Mouse (Mus musculus) ZHBTc4 (cell line): ENCODE results near the gene Btnl10.
"Not testable (repeated sequence)": the region's sequence is repeated elsewhere in the genome, so short reads cannot be mapped to it uniquely, and the experiment has no call there.

Source experiments
- DNase-seq: peaks from one replicate; pipeline ENCODE4 v3.0.0-alpha.2; 2011; ENCODE audit warnings: low read depth, low spot score

Gene Btnl10

GRCm38 (mm10) chr11:58930254-58930653 is 12.5 kb downstream of the Btnl10 start:
- DNase-seq: no peak

GRCm38 (mm10) chr11:58931576-58931975 is 13.9 kb downstream of the Btnl10 start:
- DNase-seq: no peak

GRCm38 (mm10) chr11:58937909-58938308 is 20.2 kb downstream of the Btnl10 start:
- DNase-seq: peak; percentile 52

- DNase-seq: peak; percentile 97
These were observed 20.8 kb downstream of the Btnl10 start, which contains the start of gene Rnf187 for GRCm38 (mm10) chr11:58938322-58939087. Rnf187 (minus strand) TSS chr11:58938916.

- DNase-seq: peak; percentile 9
These were observed 21.4 kb downstream of the Btnl10 start for GRCm38 (mm10) chr11:58939088-58939439.

- DNase-seq: no peak
These were observed 26.4 kb downstream of the Btnl10 start for GRCm38 (mm10) chr11:58944136-58944535.

- DNase-seq: no peak
These were observed 29.6 kb downstream of the Btnl10 start for GRCm38 (mm10) chr11:58947306-58947705.

GRCm38 (mm10) chr11:58947798-58948528 is 30.3 kb downstream of the Btnl10 start:
- no peak for DNase-seq

- peak; percentile 88 for DNase-seq
These were observed 31.1 kb downstream of the Btnl10 start, which contains the start of gene Hist3h2ba for GRCm38 (mm10) chr11:58948542-58949479. Hist3h2ba (plus strand) TSS chr11:58948920.

- DNase-seq: peak; percentile 41
These were observed 32.0 kb downstream of the Btnl10 start for GRCm38 (mm10) chr11:58949480-58950431.

- no peak for DNase-seq
These were observed 33.5 kb downstream of the Btnl10 start for GRCm38 (mm10) chr11:58951210-58951609.

GRCm38 (mm10) chr11:58953351-58954169 is 35.9 kb downstream of the Btnl10 start:
- DNase-seq: no peak

GRCm38 (mm10) chr11:58954170-58954419 is 36.4 kb downstream of the Btnl10 start:
- DNase-seq: not testable (repeated sequence)

- DNase-seq: peak; percentile 95
These were observed 36.9 kb downstream of the Btnl10 start, which contains the start of the genes Hist3h2a and Trim17 for GRCm38 (mm10) chr11:58954420-58955142. Hist3h2a (plus strand) TSS chr11:58954685. Trim17 (plus strand) TSS chr11:58954685.

- no peak for DNase-seq
These were observed 37.6 kb downstream of the Btnl10 start for GRCm38 (mm10) chr11:58955143-58955867.

- DNase-seq: no peak
These were observed 38.2 kb downstream of the Btnl10 start for GRCm38 (mm10) chr11:58955868-58956257.

- no peak for DNase-seq
These were observed 39.7 kb downstream of the Btnl10 start for GRCm38 (mm10) chr11:58957226-58957914.

- DNase-seq: no peak
These were observed 40.8 kb downstream of the Btnl10 start for GRCm38 (mm10) chr11:58958536-58958935.
